Mouse (Mus musculus) kidney, postnatal 36 days (tissue): Measurements from ENCODE around the gene Tsc22d4.
"Not testable (repeated sequence)": the region's sequence is repeated elsewhere in the genome, so short reads cannot be mapped to it uniquely, and the experiment has no call there.

ENCODE experiments used
- DNase-seq, 2 experiments: peaks; one replicate each; pipeline ENCODE4 v3.0.0; 2021 to 2022; ENCODE audit warnings: mixed read lengths in 2 of 2

Tsc22d4 gene

GRCm38 (mm10) chr5:137742048-137742447 is 3.5 kb upstream of the Tsc22d4 start:
- DNase-seq = no peak

- DNase-seq = no peak
Observed at GRCm38 (mm10) chr5:137742836-137743235, 2.7 kb upstream of the Tsc22d4 start.

GRCm38 (mm10) chr5:137744197-137744596 is 1.3 kb upstream of the Tsc22d4 start:
- DNase-seq = no peak

GRCm38 (mm10) chr5:137746282-137746850 is 836 bp downstream of the Tsc22d4 start:
- peak; percentile 71 to 87 for DNase-seq

- DNase-seq = peak in 1 of 2 experiments; percentile 51
Observed at GRCm38 (mm10) chr5:137746851-137747325, 1.4 kb downstream of the Tsc22d4 start.

GRCm38 (mm10) chr5:137747326-137747961 is 1.9 kb downstream of the Tsc22d4 start:
- peak; percentile 42 to 67 for DNase-seq

GRCm38 (mm10) chr5:137748130-137748770 is 2.7 kb downstream of the Tsc22d4 start:
- peak; percentile 36 to 46 for DNase-seq

GRCm38 (mm10) chr5:137749196-137749836 is 3.8 kb downstream of the Tsc22d4 start:
- DNase-seq = no peak

GRCm38 (mm10) chr5:137750212-137750611 is 4.7 kb downstream of the Tsc22d4 start:
- not testable (repeated sequence) for DNase-seq

GRCm38 (mm10) chr5:137751221-137751887 is 5.8 kb downstream of the Tsc22d4 start:
- DNase-seq = no peak

GRCm38 (mm10) chr5:137751988-137752387 is 6.5 kb downstream of the Tsc22d4 start:
- DNase-seq = no peak

GRCm38 (mm10) chr5:137753111-137753832 is 7.7 kb downstream of the Tsc22d4 start:
- DNase-seq = no peak

GRCm38 (mm10) chr5:137755425-137755824 is 9.9 kb downstream of the Tsc22d4 start:
- DNase-seq = no peak

GRCm38 (mm10) chr5:137756106-137756505 is 10.6 kb downstream of the Tsc22d4 start:
- DNase-seq = no peak

GRCm38 (mm10) chr5:137756882-137757661 is 11.5 kb downstream of the Tsc22d4 start:
- peak; percentile 88 to 93 for DNase-seq

GRCm38 (mm10) chr5:137757887-137758286 is 12.4 kb downstream of the Tsc22d4 start:
- peak in 1 of 2 experiments; percentile 39 for DNase-seq

GRCm38 (mm10) chr5:137758921-137759534 is 13.5 kb downstream of the Tsc22d4 start:
- no peak for DNase-seq

GRCm38 (mm10) chr5:137759971-137760412 is 14.5 kb downstream of the Tsc22d4 start:
- peak; percentile 94 for DNase-seq

- no peak for DNase-seq
Observed at GRCm38 (mm10) chr5:137764609-137765340, 19.2 kb downstream of the Tsc22d4 start.

- DNase-seq = no peak
Observed at GRCm38 (mm10) chr5:137766270-137766669, 20.7 kb downstream of the Tsc22d4 start.
